Mouse (Mus musculus) C2C12 (cell line): ENCODE measurements around the gene Zdhhc18. TPM values are rescaled to one million over a fixed set of nuclear protein-coding genes. Genes with fewer than 3 reads are reported as not detected.

Source experiments
- H3K27me3 ChIP-seq: one replicate; pipeline ENCODE4 v1.6.1; 2011; ENCODE audit not compliant: control insufficient read depth, insufficient read depth, insufficient read length
- H3K36me3 ChIP-seq: one replicate; pipeline ENCODE4 v1.6.1; 2011; ENCODE audit not compliant: control insufficient read depth, insufficient read depth
- H3K4me3 ChIP-seq: one replicate; pipeline ENCODE4 v1.5.1; 2011; ENCODE audit warnings: mild to moderate bottlenecking, control low read depth; ENCODE audit not compliant: poor library complexity, insufficient read depth, severe bottlenecking
- H3K79me2 ChIP-seq: one replicate; pipeline ENCODE4 v1.6.1; 2011; ENCODE audit not compliant: control insufficient read depth, insufficient read depth
- H3K79me3 ChIP-seq: one replicate; pipeline ENCODE4 v1.6.1; 2011; ENCODE audit warnings: low read depth, control low read depth
- H3ac ChIP-seq: one replicate; pipeline ENCODE3; 2011; ENCODE audit warnings: low read depth; ENCODE audit not compliant: control insufficient read depth, insufficient read length
- CEBPB ChIP-seq: IDR thresholded peaks from one replicate; pipeline ENCODE4 v1.6.1; 2011; ENCODE audit warnings: low read depth, mild to moderate bottlenecking, control low read depth, moderate library complexity
- CTCF ChIP-seq: IDR thresholded peaks from one replicate; pipeline ENCODE4 v1.5.1; 2011; ENCODE audit not compliant: control insufficient read depth, insufficient read depth, insufficient read length
- FOSL1 ChIP-seq: IDR thresholded peaks from one replicate; pipeline ENCODE4 v1.8.0; 2011; ENCODE audit warnings: mild to moderate bottlenecking, low read length; ENCODE audit not compliant: poor library complexity, insufficient read depth, severe bottlenecking
- MAX ChIP-seq: IDR thresholded peaks from one replicate; pipeline ENCODE4 v1.6.1; 2011; ENCODE audit warnings: mild to moderate bottlenecking, control low read depth
- MYOD1 ChIP-seq: IDR thresholded peaks from one replicate; pipeline ENCODE4 v1.6.1; 2011; ENCODE audit warnings: low read depth; ENCODE audit not compliant: control insufficient read depth, insufficient read length
- MYOG ChIP-seq: IDR thresholded peaks from one replicate; pipeline ENCODE4 v1.6.1; 2011; ENCODE audit not compliant: control insufficient read depth, insufficient read length; ENCODE audit errors: extremely low read depth
- USF1 ChIP-seq: IDR thresholded peaks from one replicate; pipeline ENCODE4 v1.6.1; 2011; ENCODE audit warnings: low read depth, mild to moderate bottlenecking, control low read depth, moderate library complexity
- polyA plus RNA-seq: library from polyadenylated mRNA; unstranded; fragments of >200 nt; fragmentation: generic; extraction: Trizol; gene quantifications from one replicate; pipeline ENCODE4 v1.2.1, GENCODE M21; 2012; ENCODE audit warnings: missing spikeins

Zdhhc18 gene
- polyA plus RNA-seq, 1 experiment = 14.3 TPM

- Histone ChIP-seq H3K79me3 (no peaks in the 10 kb centered on the region), H3K4me3 (no peak overlapping the region), H3K79me2 (no peaks in the 10 kb centered on the region), H3K36me3 (no peaks in the 10 kb centered on the region), H3K27me3 (no peaks in the 10 kb centered on the region), H3ac (no peak overlapping the region)
- TF ChIP-seq MYOG (no peak), MAX (no peak), CTCF (no peak), CEBPB (no peak), FOSL1 (no peak), MYOD1 (no peak), USF1 (no peak)
These were observed 4.8 kb downstream of the Zdhhc18 start for GRCm38 (mm10) chr4:133645195-133645594.

DNA sequence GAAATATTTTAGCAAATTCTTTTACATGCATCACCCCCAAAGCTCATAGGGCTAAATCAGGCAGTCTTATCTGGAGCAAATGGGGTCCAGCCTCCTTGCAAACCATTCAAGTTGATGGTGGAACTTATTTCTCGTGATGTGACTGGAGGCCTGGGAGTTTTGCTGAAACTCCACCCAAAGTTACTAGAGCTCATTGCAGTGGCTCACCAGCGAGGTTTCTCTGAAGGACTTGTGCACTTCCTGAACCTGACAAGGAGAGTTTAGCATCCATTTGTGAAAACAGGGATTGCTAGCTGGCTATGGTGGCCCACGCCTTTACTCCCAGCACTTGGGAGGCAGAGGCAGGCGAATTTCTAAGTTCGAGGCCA lies 15.9 kb downstream of the Zdhhc18 start:
- Histone ChIP-seq H3K27me3 (no peaks in the 10 kb centered on the region), H3K4me3 (no peak overlapping the region), H3K79me3 (peaks cover 20% of the 10 kb centered on the region), H3ac (no peak overlapping the region), H3K79me2 (peaks cover 35% of the 10 kb centered on the region), H3K36me3 (no peaks in the 10 kb centered on the region)
- TF ChIP-seq CEBPB (no peak), MYOD1 (no peak), CTCF (no peak), MYOG (no peak), USF1 (no peak), MAX (no peak), FOSL1 (no peak)

- peak overlapping the region; percentile 46 for H3K4me3 ChIP-seq
- H3K27me3 ChIP-seq = no peaks in the 10 kb centered on the region
- no peak for TF ChIP-seq USF1
- TF ChIP-seq CTCF = peak; percentile 93
These were observed 16.5 kb downstream of the Zdhhc18 start for GRCm38 (mm10) chr4:133633332-133634042.

DNA sequence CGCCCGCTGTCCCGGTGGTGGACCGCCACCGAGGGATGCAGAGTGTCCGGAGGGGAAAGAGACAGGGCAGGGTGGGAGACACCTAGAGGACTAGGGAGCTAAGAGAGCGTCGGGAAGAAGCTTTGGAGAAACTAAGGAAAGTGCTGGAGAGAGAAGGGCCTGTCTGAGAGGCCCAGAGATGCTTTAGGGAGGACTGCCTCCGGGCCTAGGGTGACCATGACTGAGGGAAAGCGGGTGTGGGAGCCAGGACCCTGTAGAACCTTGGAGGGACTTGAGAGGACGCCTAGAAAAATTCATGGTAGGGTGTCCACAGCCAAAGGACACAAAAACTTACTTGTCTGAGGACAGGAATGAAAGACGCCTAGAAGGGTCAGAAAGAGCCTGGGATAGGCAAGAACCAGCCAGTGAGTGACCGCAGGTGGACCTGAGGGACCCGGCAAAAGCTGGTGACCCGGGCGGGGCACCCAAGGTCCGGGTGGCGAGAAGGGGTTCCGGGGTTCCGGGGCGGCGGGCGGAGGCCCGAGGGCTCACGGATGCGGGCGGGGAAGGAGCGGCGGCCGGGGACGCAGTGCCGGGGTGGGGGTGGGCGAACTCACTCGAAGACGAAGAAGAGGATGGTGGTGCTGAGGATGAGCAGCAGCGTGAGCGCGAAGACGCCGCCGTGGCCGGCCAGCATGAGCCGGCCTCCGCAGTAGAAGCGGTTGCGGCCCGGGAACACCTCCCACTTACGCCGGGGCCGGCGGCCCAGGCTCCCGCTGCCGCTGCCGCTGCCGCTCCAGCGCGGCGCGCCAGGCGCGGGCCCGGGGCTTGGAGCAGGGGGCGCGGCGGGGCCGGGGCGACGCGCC lies 17.2 kb downstream of the Zdhhc18 start:
- peaks cover 48% of the 10 kb centered on the region for H3K79me2 ChIP-seq
- no peak for TF ChIP-seq MAX
- TF ChIP-seq CTCF = no peak
- no peak for TF ChIP-seq MYOD1
- TF ChIP-seq CEBPB = no peak
- TF ChIP-seq USF1 = no peak
- TF ChIP-seq FOSL1 = no peak
- TF ChIP-seq MYOG = no peak
- no peaks in the 10 kb centered on the region for H3K36me3 ChIP-seq
- peaks cover 25% of the 10 kb centered on the region for H3K79me3 ChIP-seq
- H3ac ChIP-seq = peak overlapping the region; percentile 89
- no peaks in the 10 kb centered on the region for H3K27me3 ChIP-seq
- peak overlapping the region; percentile 46 for H3K4me3 ChIP-seq

More at GRCm38 (mm10) chr4:133633332-133634042, 16.5 kb downstream of the Zdhhc18 start:
- H3K79me3 ChIP-seq = peaks cover 22% of the 10 kb centered on the region
- H3K79me2 ChIP-seq = peaks cover 41% of the 10 kb centered on the region
- H3K36me3 ChIP-seq = no peaks in the 10 kb centered on the region
- H3ac ChIP-seq = peak overlapping the region; percentile 89

DNA sequence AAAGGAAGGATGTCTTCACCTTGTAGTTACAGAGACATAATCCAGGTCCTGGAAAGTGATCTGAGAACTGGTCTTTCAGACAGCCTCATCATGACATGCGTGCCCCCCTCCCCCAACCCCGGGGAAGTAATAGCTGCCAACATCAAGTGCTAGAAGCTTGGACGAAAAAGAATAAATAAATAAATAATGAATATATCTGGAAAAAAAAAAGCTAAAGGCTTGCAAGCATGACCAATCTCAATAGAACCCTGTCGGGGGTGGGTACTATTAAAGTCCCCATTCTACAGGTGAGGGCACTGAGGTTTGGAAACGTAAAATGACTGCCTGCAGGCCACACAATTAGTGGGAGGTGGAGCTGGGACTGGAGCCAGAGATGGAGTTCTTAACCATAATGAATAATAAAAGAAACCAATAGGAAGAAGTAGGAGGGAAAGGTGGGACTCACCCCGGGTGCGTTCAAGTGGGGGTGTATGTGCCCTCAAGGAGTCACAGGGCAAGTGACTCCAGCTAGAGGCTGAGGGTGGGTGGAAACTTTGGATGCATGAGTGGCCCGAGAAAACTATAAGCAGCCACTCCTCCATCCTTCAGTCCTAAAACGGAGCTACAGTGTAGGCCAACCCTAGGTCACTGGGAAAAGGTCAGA lies 18.1 kb downstream of the Zdhhc18 start:
- H3K79me3 ChIP-seq = peaks cover 25% of the 10 kb centered on the region
- H3ac ChIP-seq = no peak overlapping the region
- peak overlapping the region; percentile 46 for H3K4me3 ChIP-seq
- TF ChIP-seq CTCF = no peak
- TF ChIP-seq FOSL1 = no peak
- TF ChIP-seq MYOG = no peak
- no peak for TF ChIP-seq CEBPB
- TF ChIP-seq MAX = no peak
- TF ChIP-seq MYOD1 = no peak
- no peak for TF ChIP-seq USF1
- no peaks in the 10 kb centered on the region for H3K27me3 ChIP-seq
- H3K79me2 ChIP-seq = peaks cover 48% of the 10 kb centered on the region
- no peaks in the 10 kb centered on the region for H3K36me3 ChIP-seq
